Mouse (Mus musculus): ENCODE data around the gene Lrp5.

DNA sequence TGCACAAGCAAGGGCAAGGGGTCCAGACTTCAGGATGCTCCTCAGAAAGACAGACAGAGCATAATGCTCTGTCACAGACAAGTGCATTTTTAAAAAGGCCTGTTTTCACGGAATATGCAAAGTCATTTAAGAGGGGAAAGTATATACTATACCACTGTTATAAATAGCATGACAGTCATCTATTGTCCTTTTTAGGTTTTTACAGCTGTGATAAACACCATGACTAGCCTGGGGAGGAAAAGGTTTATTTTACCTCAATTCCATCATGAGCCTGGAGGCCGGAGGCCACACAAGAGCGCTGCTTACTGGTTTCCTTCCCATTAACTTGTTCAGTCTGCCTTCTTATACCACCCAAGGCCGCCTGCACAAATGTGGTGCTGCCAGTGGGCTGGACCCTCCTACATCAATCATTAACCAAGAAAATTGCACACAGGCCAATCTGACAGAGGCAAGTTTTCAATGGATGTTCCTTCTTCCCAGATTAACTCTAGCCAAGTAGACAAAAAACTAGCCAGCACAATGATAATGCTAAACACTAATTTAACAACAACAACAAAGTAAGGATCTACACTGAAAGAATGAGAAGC is 134.7 kb downstream of the Lrp5 start:
- TF ChIP-seq CTCF (IDR thresholded peaks at IDR 0.05; ENCODE audit: low read depth) (no peak), EP300 (optimal IDR thresholded peaks at IDR 0.05) (no peak)
